Mouse (Mus musculus): Measurements from ENCODE around the gene Cul3. TPM values are rescaled to one million over a fixed set of nuclear protein-coding genes. Genes with fewer than 3 reads are reported as not detected.

Gene Cul3
- polyA plus RNA-seq, 1 experiment from 2014 or later, result 25.5 TPM

- H3K27ac ChIP-seq, result no peak overlapping the region
- no peak overlapping the region for H3K9ac ChIP-seq
- H3K27me3 ChIP-seq, result no peaks in the 10 kb centered on the region
- no peak for ATAC-seq (ENCODE audit: insufficient number of reproducible peaks, insufficient read depth, low FRiP score, low TSS enrichment)
- no peaks in the 10 kb centered on the region for H3K4me1 ChIP-seq
- 83% methylated on average over 1 of the region's 1 CpGs for WGBS
- H3K36me3 ChIP-seq, result peaks cover 2% of the 10 kb centered on the region; the same call in 1 of the 2 replicates
- H3K9me3 ChIP-seq, result no peaks in the 10 kb centered on the region
- no peak overlapping the region for H3K4me3 ChIP-seq
- H3K4me2 ChIP-seq (replicated peaks), result no peak overlapping the region
These were observed 79.8 kb downstream of the Cul3 start for GRCm38 (mm10) chr1:80260443-80260842.

DNA sequence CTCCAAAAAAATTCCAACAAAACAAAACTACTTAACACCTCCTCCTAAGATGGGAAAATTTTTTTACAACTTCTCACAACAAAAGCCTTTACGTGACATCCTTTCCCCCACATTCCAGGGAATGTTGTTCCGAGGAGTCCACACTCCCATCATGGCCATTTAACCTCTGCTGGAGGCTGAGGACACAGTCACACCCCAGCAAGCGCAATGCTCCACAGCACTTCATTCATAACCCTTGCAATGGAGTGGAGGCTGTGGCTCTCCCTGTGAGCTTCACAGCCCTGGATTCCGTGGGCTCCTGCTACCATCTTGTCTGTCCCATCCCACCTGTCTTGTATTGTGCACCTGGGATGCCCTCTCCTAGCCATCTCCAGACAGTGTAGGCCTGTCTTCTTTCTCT, 81.6 kb downstream of the Cul3 start:
- 73% methylated on average over 4 of the region's 4 CpGs for WGBS
- ATAC-seq (ENCODE audit: insufficient number of reproducible peaks, insufficient read depth, low FRiP score, low TSS enrichment), result no peak
- no peak overlapping the region for H3K4me2 ChIP-seq (replicated peaks)
- H3K4me1 ChIP-seq, result no peaks in the 10 kb centered on the region
- H3K27me3 ChIP-seq, result no peaks in the 10 kb centered on the region
- no peaks in the 10 kb centered on the region for H3K9me3 ChIP-seq
- H3K27ac ChIP-seq, result no peak overlapping the region
- no peak overlapping the region for H3K9ac ChIP-seq
- no peaks in the 10 kb centered on the region for H3K36me3 ChIP-seq
- H3K4me3 ChIP-seq, result no peak overlapping the region

DNA sequence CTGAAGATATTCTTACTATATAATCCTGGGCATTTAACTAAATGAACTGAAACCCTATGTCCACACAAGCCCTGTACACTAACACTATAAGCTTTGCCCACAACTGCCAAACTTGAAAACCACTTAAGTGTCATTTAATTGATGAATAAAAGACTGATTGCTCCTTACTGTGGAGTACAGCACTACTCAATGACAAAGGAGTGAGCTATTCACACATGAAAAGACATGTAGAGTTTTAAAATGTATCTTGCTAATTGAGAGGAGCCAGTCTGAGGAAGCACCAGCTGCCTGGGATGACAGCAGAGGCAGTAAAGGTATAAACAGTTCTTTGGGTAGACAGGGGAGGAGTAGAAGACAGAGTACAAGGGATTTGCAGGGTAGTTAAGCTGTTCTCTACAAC, 87.0 kb downstream of the Cul3 start:
- Histone ChIP-seq H3K36me3 (no peaks in the 10 kb centered on the region), H3K4me1 (no peaks in the 10 kb centered on the region), H3K27me3 (no peaks in the 10 kb centered on the region), H3K4me3 (no peak overlapping the region), H3K27ac (no peak overlapping the region), H3K9me3 (no peaks in the 10 kb centered on the region), H3K4me2 (replicated peaks) (no peak overlapping the region), H3K9ac (no peak overlapping the region)
- no peak for ATAC-seq (ENCODE audit: insufficient number of reproducible peaks, insufficient read depth, low FRiP score, low TSS enrichment)

- Histone ChIP-seq H3K4me2 (replicated peaks) (no peak overlapping the region), H3K27ac (no peak overlapping the region), H3K4me1 (no peaks in the 10 kb centered on the region), H3K27me3 (no peaks in the 10 kb centered on the region), H3K9me3 (no peaks in the 10 kb centered on the region), H3K4me3 (no peak overlapping the region), H3K36me3 (no peaks in the 10 kb centered on the region), H3K9ac (no peak overlapping the region)
- no peak for ATAC-seq (ENCODE audit: insufficient number of reproducible peaks, insufficient read depth, low FRiP score, low TSS enrichment)
- WGBS, result 81% methylated on average over 5 of the region's 5 CpGs
These were observed 90.0 kb downstream of the Cul3 start for GRCm38 (mm10) chr1:80250247-80250646.

- ATAC-seq (ENCODE audit: insufficient number of reproducible peaks, insufficient read depth, low FRiP score, low TSS enrichment), result no peak
- Histone ChIP-seq H3K27ac (no peak overlapping the region), H3K36me3 (no peaks in the 10 kb centered on the region), H3K4me2 (replicated peaks) (no peak overlapping the region), H3K27me3 (no peaks in the 10 kb centered on the region), H3K4me1 (no peaks in the 10 kb centered on the region), H3K9ac (no peak overlapping the region), H3K9me3 (no peaks in the 10 kb centered on the region), H3K4me3 (no peak overlapping the region)
These were observed 93.1 kb downstream of the Cul3 start for GRCm38 (mm10) chr1:80247131-80247530.

DNA sequence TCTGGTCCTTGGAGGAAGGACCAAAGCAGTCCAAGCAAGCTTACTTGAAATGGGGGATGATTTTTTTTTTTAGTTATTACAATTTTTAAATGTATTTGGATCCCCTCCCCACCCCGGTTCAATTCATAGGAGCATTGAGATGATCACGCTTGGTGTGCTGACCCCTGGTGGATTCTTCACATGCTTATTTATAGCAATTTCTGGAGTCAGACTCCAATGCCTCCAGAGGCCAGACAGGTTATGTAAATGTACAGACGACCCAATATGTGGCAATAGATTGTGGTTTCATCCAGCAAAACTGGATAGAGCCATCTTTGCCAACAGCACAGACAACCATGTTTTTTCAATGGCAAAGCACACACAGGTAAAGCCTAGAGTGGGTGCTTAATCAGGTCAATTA, 96.2 kb downstream of the Cul3 start:
- H3K27ac ChIP-seq, result no peak overlapping the region
- H3K9ac ChIP-seq, result no peak overlapping the region
- no peaks in the 10 kb centered on the region for H3K36me3 ChIP-seq
- no peaks in the 10 kb centered on the region for H3K9me3 ChIP-seq
- no peaks in the 10 kb centered on the region for H3K4me1 ChIP-seq
- no peak for ATAC-seq (ENCODE audit: insufficient number of reproducible peaks, insufficient read depth, low FRiP score, low TSS enrichment)
- no peak overlapping the region for H3K4me3 ChIP-seq
- 70% methylated on average over 3 of the region's 3 CpGs for WGBS
- H3K4me2 ChIP-seq (replicated peaks), result no peak overlapping the region
- H3K27me3 ChIP-seq, result no peaks in the 10 kb centered on the region

GRCm38 (mm10) chr1:80241579-80241978, 98.7 kb downstream of the Cul3 start:
- Histone ChIP-seq H3K9me3 (no peaks in the 10 kb centered on the region), H3K4me3 (no peak overlapping the region), H3K27ac (no peak overlapping the region), H3K4me1 (no peaks in the 10 kb centered on the region), H3K27me3 (no peaks in the 10 kb centered on the region), H3K9ac (no peak overlapping the region), H3K36me3 (no peaks in the 10 kb centered on the region), H3K4me2 (replicated peaks) (no peak overlapping the region)
- no peak for ATAC-seq (ENCODE audit: insufficient number of reproducible peaks, insufficient read depth, low FRiP score, low TSS enrichment)
- WGBS, result 91% methylated on average over 6 of the region's 6 CpGs

DNA sequence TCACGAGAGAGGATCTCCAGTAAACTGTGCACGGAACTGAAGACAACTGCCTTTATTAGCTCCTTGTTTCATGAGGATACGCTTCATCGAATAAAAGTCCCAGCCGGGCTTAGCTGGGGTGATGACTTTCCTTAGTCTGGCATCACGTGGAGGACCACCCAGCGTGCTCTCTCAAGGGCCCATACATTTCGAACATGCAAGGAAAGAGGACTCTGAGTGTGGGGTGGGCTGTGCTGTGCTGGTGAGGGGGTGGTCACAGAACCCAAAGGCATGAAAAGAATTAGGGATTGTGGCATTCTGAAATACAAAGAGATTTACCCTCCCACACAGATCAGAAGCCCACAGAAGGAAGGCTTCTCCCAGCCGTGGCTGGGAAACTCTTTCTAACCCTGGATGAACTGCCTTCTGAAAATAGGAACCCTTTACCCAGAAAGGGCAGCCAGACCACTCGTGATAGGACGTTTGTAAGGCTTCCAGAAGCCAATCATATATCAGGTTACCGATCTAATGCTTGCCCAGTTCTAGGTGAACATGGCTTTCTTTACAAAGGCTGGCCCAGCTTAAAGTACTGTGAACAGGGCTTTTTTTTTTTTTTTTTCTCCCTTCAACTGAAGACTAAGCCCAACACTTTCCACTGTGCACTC, 100.1 kb downstream of the Cul3 start:
- ATAC-seq (ENCODE audit: insufficient number of reproducible peaks, insufficient read depth, low FRiP score, low TSS enrichment), result no peak
- WGBS, result 28% methylated on average over 12 of the region's 12 CpGs
- no peak overlapping the region for H3K27ac ChIP-seq
- no peaks in the 10 kb centered on the region for H3K9me3 ChIP-seq
- no peaks in the 10 kb centered on the region for H3K36me3 ChIP-seq
- H3K27me3 ChIP-seq, result no peaks in the 10 kb centered on the region
- no peaks in the 10 kb centered on the region for H3K4me1 ChIP-seq
- no peak overlapping the region for H3K9ac ChIP-seq
- H3K4me2 ChIP-seq (replicated peaks), result 0 out of 2 replicates have a peak overlapping the region, but pooled peaks have one; percentile 7
- no peak overlapping the region for H3K4me3 ChIP-seq

DNA sequence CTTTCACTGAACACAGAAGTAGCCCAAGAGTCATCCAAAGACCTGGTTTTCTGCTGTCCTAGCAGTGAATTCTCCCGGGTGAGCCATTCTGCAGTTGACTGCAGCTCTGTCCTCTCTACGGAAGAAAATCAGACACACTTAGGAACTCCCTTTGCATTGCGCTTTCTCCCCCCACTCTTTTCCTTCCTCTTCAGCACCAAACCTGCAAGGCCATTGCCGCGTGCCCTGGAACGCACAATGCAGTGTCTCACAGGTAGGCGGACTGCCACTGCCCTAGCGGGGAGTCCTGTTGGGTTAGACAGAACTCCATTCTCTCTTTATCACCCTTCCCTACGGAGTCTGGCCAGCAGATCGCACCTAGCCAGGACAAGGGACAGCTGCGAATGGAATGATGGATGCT, 100.8 kb downstream of the Cul3 start:
- H3K9me3 ChIP-seq, result no peaks in the 10 kb centered on the region
- WGBS, result 80% methylated on average over 11 of the region's 11 CpGs
- ATAC-seq (ENCODE audit: insufficient number of reproducible peaks, insufficient read depth, low FRiP score, low TSS enrichment), result no peak
- H3K27ac ChIP-seq, result no peak overlapping the region
- H3K36me3 ChIP-seq, result no peaks in the 10 kb centered on the region
- H3K4me1 ChIP-seq, result no peaks in the 10 kb centered on the region
- no peak overlapping the region for H3K4me3 ChIP-seq
- no peaks in the 10 kb centered on the region for H3K27me3 ChIP-seq
- H3K4me2 ChIP-seq (replicated peaks), result no peak overlapping the region
- no peak overlapping the region for H3K9ac ChIP-seq

DNA sequence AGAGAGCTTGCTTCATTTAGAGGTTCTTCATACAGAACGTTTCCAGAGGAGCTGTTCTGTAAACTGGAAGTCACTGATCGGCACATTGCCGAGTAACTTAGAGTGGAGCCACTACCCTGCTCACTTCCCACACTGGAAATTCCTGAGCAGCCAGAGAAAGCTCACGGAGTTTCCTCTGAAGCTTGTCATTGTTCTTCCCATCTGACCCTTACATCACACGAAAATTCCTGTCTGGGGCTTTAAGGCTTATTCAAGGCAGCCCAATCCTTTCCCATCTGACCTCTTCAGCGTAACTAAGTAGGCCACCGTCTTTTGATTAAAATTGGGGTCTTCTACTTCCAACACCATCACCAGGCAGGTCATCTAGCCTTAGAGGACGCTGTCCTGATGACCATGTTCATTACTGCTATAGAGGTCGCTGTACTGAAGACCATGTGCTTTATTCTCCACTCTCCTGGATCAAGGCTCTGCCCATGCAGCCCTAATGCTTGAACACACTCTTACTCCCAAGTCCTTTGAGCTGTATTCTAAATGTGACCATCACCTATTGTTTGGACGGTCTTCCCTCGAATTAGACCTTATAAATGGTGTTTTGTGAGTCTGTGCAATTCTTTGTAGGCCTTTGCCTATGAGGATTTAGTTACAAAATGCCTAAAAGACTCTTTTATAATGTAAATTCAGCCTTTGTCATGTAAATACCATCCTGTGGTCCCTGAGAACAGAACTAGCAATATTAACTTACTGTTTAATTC, 103.2 kb downstream of the Cul3 start:
- Histone ChIP-seq H3K27me3 (no peaks in the 10 kb centered on the region), H3K4me1 (no peaks in the 10 kb centered on the region), H3K9ac (no peak overlapping the region), H3K4me3 (no peak overlapping the region), H3K4me2 (replicated peaks) (no peak overlapping the region), H3K36me3 (no peaks in the 10 kb centered on the region), H3K27ac (no peak overlapping the region), H3K9me3 (no peaks in the 10 kb centered on the region)
- no peak for ATAC-seq (ENCODE audit: insufficient number of reproducible peaks, insufficient read depth, low FRiP score, low TSS enrichment)
- WGBS, result 62% methylated on average over 11 of the region's 11 CpGs

GRCm38 (mm10) chr1:80236126-80236525, 104.2 kb downstream of the Cul3 start:
- H3K27ac ChIP-seq, result no peak overlapping the region
- H3K27me3 ChIP-seq, result no peaks in the 10 kb centered on the region
- no peak for ATAC-seq (ENCODE audit: insufficient number of reproducible peaks, insufficient read depth, low FRiP score, low TSS enrichment)
- H3K4me2 ChIP-seq (replicated peaks), result no peak overlapping the region
- no peaks in the 10 kb centered on the region for H3K9me3 ChIP-seq
- H3K4me3 ChIP-seq, result no peak overlapping the region
- H3K4me1 ChIP-seq, result no peaks in the 10 kb centered on the region
- 6% methylated on average over 1 of the region's 1 CpGs for WGBS
- H3K9ac ChIP-seq, result no peak overlapping the region
- no peaks in the 10 kb centered on the region for H3K36me3 ChIP-seq

- WGBS, result 71% methylated on average over 1 of the region's 1 CpGs
- no peak overlapping the region for H3K4me3 ChIP-seq
- no peak overlapping the region for H3K9ac ChIP-seq
- no peaks in the 10 kb centered on the region for H3K9me3 ChIP-seq
- H3K27me3 ChIP-seq, result no peaks in the 10 kb centered on the region
- ATAC-seq (ENCODE audit: insufficient number of reproducible peaks, insufficient read depth, low FRiP score, low TSS enrichment), result no peak
- H3K4me1 ChIP-seq, result no peaks in the 10 kb centered on the region
- H3K36me3 ChIP-seq, result no peaks in the 10 kb centered on the region
- no peak overlapping the region for H3K4me2 ChIP-seq (replicated peaks)
- no peak overlapping the region for H3K27ac ChIP-seq
These were observed 109.7 kb downstream of the Cul3 start for GRCm38 (mm10) chr1:80230612-80231011.
